Mouse (Mus musculus) megakaryocyte, adult 5-6 weeks (primary cell): ENCODE measurements at regions not wholly inside any gene's neighbourhood (a gene's known extent, or its start where the extent isn't known, plus 50 kb on each side); places are given as distances from the start of the nearest gene placed in this dataset.

ENCODE experiments used
- ATAC-seq: 2 replicates; pipeline ENCODE4 v1.8.0; 2016; ENCODE audit warnings: mild to moderate bottlenecking, inconsistent platforms; ENCODE audit not compliant: poor library complexity, severe bottlenecking

DNA sequence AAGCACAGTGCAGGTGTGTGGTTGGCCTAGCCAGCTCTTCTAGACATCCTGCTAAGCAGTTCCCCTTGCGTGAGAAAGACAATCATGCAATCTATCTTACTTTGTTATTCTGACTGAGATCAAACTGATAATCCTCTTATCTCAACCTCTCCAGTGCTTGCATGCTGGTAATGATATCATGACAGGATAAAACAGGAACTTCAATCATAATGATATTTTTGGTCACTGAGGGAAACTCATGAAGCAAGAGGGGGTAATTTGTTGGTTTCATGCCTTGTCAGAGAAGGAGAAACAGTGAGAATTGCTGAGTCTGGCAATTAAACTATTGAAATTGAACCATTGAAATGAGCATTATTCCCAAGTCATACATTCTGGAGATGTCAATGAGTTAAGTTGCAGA is 224.9 kb downstream of the Klra2 start:
- peak; percentile 60 for ATAC-seq
